Mouse (Mus musculus) mammary gland, adult 2 months (tissue): ENCODE data around the gene Gm7942. TPM values are rescaled to one million over a fixed set of nuclear protein-coding genes. Genes with fewer than 3 reads are reported as not detected.

ENCODE experiments used
- polyA plus RNA-seq: library from polyadenylated mRNA; depleted of rRNA; stranded (reverse); fragments of >200 nt; gene quantifications from 2 replicates; pipeline ENCODE4 v1.2.3, GENCODE M21; 2012; ENCODE audit warnings: low replicate concordance; rRNA removed

The Gm7942 gene
- not detected in 2 replicates for polyA plus RNA-seq

DNA sequence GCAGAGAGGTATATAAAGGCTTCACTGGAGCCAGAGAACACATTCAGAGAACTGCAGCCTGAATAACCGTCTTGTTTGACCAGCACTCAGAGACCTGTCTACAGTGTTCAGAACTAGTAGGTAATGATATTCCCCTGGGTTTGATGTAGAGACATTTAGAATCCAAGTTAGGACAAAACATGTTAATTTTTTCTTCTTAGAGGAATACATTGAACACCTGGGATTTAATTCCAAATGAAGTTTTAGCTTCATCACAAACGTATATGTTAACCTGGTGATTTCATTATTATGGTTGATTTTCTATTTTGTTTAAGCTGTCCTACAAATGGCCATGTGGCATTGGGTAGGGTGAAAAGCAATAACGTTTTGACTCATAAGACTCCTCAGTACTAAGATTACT lies at the start of gene Gm7942:
Gene Gm7942, plus strand, starts transcription at position 301 of the 400 bp plus-strand sequence.

Other genes with a start within 250 kb of the Gm7942 start
- not detected in 2 replicates for gene Gm3183, start 241.5 kb upstream of the Gm7942 start, polyA plus RNA-seq
- gene Gm6367, start 118.3 kb upstream of the Gm7942 start, polyA plus RNA-seq = not detected in 2 replicates
- not detected in 2 replicates for gene Gm16513, start 75.7 kb downstream of the Gm7942 start, polyA plus RNA-seq
- not detected in 2 replicates for gene Gm10424, start 165.8 kb downstream of the Gm7942 start, polyA plus RNA-seq
- gene Gm3259, start 199.0 kb downstream of the Gm7942 start, polyA plus RNA-seq = not detected in 2 replicates